Mouse (Mus musculus) CH12.LX (cell line): ENCODE data around the gene Ndufs4. TPM values are rescaled to one million over a fixed set of nuclear protein-coding genes. Genes with fewer than 3 reads are reported as not detected.

Experiments used
- DNase-seq: peaks from one replicate; pipeline ENCODE4 v3.0.0-alpha.2; 2013; ENCODE audit errors: extremely low read depth
- H3K27ac ChIP-seq: 2 replicates; pipeline ENCODE4 v1.5.1; 2012; ENCODE audit warnings: low read depth, mild to moderate bottlenecking, control low read depth, moderate library complexity; ENCODE audit not compliant: insufficient read depth
- H3K27me3 ChIP-seq: replicated peaks from 2 replicates; pipeline ENCODE3; 2012; ENCODE audit warnings: inconsistent platforms
- H3K36me3 ChIP-seq, 2 experiments: replicated peaks in 1 of 2; 2 replicates each; pipeline versions ENCODE3 to v1.6.1; 2012; ENCODE audit warnings: inconsistent platforms in 1 of 2, low read length in 1 of 2, mild to moderate bottlenecking in 1 of 2, mixed read lengths in 1 of 2, moderate library complexity in 1 of 2; ENCODE audit not compliant: control insufficient read depth in 1 of 2, insufficient read depth in 1 of 2
- H3K4me1 ChIP-seq, 2 experiments: 2 replicates each; pipeline ENCODE4 v1.6.1; 2012; ENCODE audit warnings: inconsistent platforms in 1 of 2, moderate library complexity in 1 of 2; ENCODE audit not compliant: insufficient read depth in 2 of 2, control insufficient read depth in 1 of 2
- H3K4me2 ChIP-seq: 2 replicates; pipeline ENCODE4 v1.6.1; 2012; ENCODE audit warnings: low read depth, mild to moderate bottlenecking, control low read depth; ENCODE audit not compliant: poor library complexity, insufficient read depth, severe bottlenecking
- H3K4me3 ChIP-seq, 3 experiments: fragments of 150-350 bp in 1 of 3; sonication (generic) in 1 of 3; replicated peaks in 1 of 3; 2 replicates each; pipeline versions ENCODE3 to v1.5.1; 2011 to 2012; ENCODE audit warnings: low read depth in 2 of 3, low read length in 2 of 3, mild to moderate bottlenecking in 2 of 3, moderate library complexity in 2 of 3, control low read depth in 1 of 3, improper control_type of control experiment in 1 of 3, inconsistent platforms in 1 of 3, mixed read lengths in 1 of 3; ENCODE audit not compliant: poor library complexity in 1 of 3
- H3K79me2 ChIP-seq: replicated peaks from 2 replicates; pipeline ENCODE4 v1.6.1; 2012; ENCODE audit warnings: mild to moderate bottlenecking, moderate library complexity; ENCODE audit not compliant: control insufficient read depth, poor library complexity, insufficient read depth, severe bottlenecking; ENCODE audit errors: extremely low read depth
- H3K9ac ChIP-seq: 2 replicates; pipeline ENCODE4 v1.6.1; 2012; ENCODE audit warnings: low read depth, mild to moderate bottlenecking, control low read depth, moderate library complexity; ENCODE audit not compliant: insufficient read depth
- H3K9me3 ChIP-seq: replicated peaks from 2 replicates; pipeline ENCODE3; 2012; ENCODE audit warnings: low read length, inconsistent platforms, mixed read lengths
- E2F4 ChIP-seq: IDR thresholded peaks from 2 replicates; pipeline ENCODE4 v1.6.1; 2011; ENCODE audit warnings: low read depth, low read length, improper control_type of control experiment; ENCODE audit not compliant: insufficient replicate concordance
- EP300 ChIP-seq: IDR thresholded peaks from 2 replicates; pipeline ENCODE4 v1.6.1; 2011; ENCODE audit warnings: low read length, improper control_type of control experiment
- ETS1 ChIP-seq: conservative IDR thresholded peaks from 2 replicates; pipeline ENCODE4 v1.6.1; 2012; ENCODE audit warnings: low read depth, mild to moderate bottlenecking, inconsistent platforms, low read length, improper control_type of control experiment, moderate library complexity
- HCFC1 ChIP-seq: IDR thresholded peaks from 2 replicates; pipeline ENCODE4 v1.6.1; 2012; ENCODE audit warnings: low read depth, mild to moderate bottlenecking, inconsistent platforms, low read length, improper control_type of control experiment
- JUN ChIP-seq: IDR thresholded peaks from 2 replicates; pipeline ENCODE4 v1.6.1; 2011; ENCODE audit warnings: low read depth, mild to moderate bottlenecking, low read length, improper control_type of control experiment, moderate library complexity; ENCODE audit not compliant: insufficient read depth
- JUND ChIP-seq: conservative IDR thresholded peaks from 2 replicates; pipeline ENCODE4 v1.6.1; 2011; ENCODE audit warnings: low read depth, low read length, improper control_type of control experiment
- KAT2A ChIP-seq: IDR thresholded peaks from 2 replicates; pipeline ENCODE4 v1.6.1; 2012; ENCODE audit warnings: low read length, improper control_type of control experiment, inconsistent platforms; ENCODE audit not compliant: insufficient replicate concordance
- MAX ChIP-seq: IDR thresholded peaks from 2 replicates; pipeline ENCODE4 v1.6.1; 2011; ENCODE audit warnings: low read length, improper control_type of control experiment
- MAZ ChIP-seq: IDR thresholded peaks from 2 replicates; pipeline ENCODE4 v1.6.1; 2012; ENCODE audit warnings: low read depth, mild to moderate bottlenecking, inconsistent platforms, low read length, improper control_type of control experiment, moderate library complexity
- MXI1 ChIP-seq: IDR thresholded peaks from 2 replicates; pipeline ENCODE4 v1.6.1; 2011; ENCODE audit warnings: mild to moderate bottlenecking, low read depth, low read length, improper control_type of control experiment
- PAX5 ChIP-seq: IDR thresholded peaks from 2 replicates; pipeline ENCODE4 v1.6.1; 2012; ENCODE audit warnings: low read length, inconsistent platforms, mixed read lengths
- SMC3 ChIP-seq: IDR thresholded peaks from 2 replicates; pipeline ENCODE4 v1.6.1; 2011; ENCODE audit warnings: low read depth, low read length, improper control_type of control experiment
- TCF12 ChIP-seq: IDR thresholded peaks from 2 replicates; pipeline ENCODE4 v1.6.1; 2014; ENCODE audit warnings: low read depth, mild to moderate bottlenecking, inconsistent platforms, low read length, improper control_type of control experiment
- UBTF ChIP-seq: IDR thresholded peaks from 2 replicates; pipeline ENCODE4 v1.6.1; 2012; ENCODE audit warnings: low read depth, mild to moderate bottlenecking, inconsistent platforms, low read length, improper control_type of control experiment, moderate library complexity
- USF1 ChIP-seq: IDR thresholded peaks from 2 replicates; pipeline ENCODE4 v1.6.1; 2014; ENCODE audit warnings: low read depth, mild to moderate bottlenecking, inconsistent platforms, low read length, improper control_type of control experiment
- ZC3H11A ChIP-seq: IDR thresholded peaks from 2 replicates; pipeline ENCODE4 v1.6.1; 2012; ENCODE audit warnings: low read depth, mild to moderate bottlenecking, inconsistent platforms, low read length, improper control_type of control experiment
- ZMIZ1 ChIP-seq: IDR thresholded peaks from 2 replicates; pipeline ENCODE4 v1.6.1; 2012; ENCODE audit warnings: low read depth, mild to moderate bottlenecking, inconsistent platforms, low read length, improper control_type of control experiment
- ZNF384 ChIP-seq: IDR thresholded peaks from 2 replicates; pipeline ENCODE4 v1.6.1; 2012; ENCODE audit warnings: low read depth, low read length, improper control_type of control experiment, inconsistent platforms
- dilution Hi-C: fragments of 300-500 bp; cut with MboI; formaldehyde crosslinking; loops from 2 replicates; pipeline ENCODE4 v1.14.3; 2020; ENCODE audit warnings: low sequenced_read_pairs; ENCODE audit not compliant: extremely low pct_unique_long_range_greater_than_20kb, extremely low pct_ligation_motif_present
- in situ Hi-C: fragments of 300-500 bp; cut with MboI; formaldehyde crosslinking; loops from 3 replicates; pipeline ENCODE4 v1.14.3; 2019; ENCODE audit warnings: low sequenced_read_pairs, low pct_ligation_motif_present, low pct_unique_long_range_greater_than_20kb, mixed read lengths
- polyA plus RNA-seq: library from polyadenylated mRNA; unstranded; fragments of >175 nt; gene quantifications from 2 replicates; pipeline ENCODE4 v1.2.1, GENCODE M21; 2012; ENCODE audit warnings: low read depth; ENCODE audit not compliant: insufficient read length
- total RNA-seq, 2 experiments: library from RNA; depleted of rRNA; stranded (reverse); fragments of 300-350 nt in 1 of 2; fragments of >200 nt in 1 of 2; gene quantifications; 2 replicates each; pipeline ENCODE4 v1.2.3; 2012 to 2014

The Ndufs4 gene
- 218 and 247 TPM in 2 replicates for total RNA-seq (2012; rRNA removed)
- total RNA-seq (2014; rRNA removed), result 108 and 125 TPM in 2 replicates
- polyA plus RNA-seq, result 113 and 120 TPM in 2 replicates

DNA sequence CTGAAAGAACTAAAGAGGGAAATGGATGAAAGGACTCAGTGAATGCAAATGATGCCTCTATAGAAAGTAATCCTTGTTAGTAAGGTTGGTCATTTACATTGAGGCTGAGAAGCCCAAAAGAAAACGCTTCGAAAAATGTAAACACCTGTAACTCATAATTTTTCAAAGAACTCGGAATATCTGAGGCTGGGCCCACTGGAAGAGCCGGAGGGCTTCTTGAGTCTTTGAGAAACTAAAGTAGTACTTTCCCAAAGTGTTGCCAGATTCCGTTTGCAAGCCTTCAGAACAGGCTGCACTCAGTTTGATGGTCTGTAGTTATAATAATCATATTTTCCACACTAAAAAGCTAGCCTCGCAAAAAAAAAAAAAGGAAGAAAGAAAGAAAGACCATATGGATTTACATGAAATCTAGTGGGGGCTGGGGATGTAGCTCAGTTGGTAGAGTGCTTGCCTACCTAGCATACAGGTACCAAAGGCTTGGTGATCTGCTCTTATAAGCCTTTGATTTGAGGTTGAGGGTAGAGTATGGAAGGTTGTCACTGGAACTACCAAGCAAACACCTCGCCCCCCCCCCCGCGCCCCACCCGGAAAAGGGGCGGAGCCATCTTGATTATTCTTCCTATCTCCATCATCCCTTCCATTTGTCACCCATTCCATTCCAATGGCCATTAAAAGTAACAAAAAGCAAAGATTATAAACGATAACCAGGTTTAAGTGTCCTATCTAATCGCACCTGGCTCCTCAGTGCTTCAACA, at the start of gene Ndufs4:
TSS of gene Ndufs4 (minus strand) at position 48 of the 755 bp plus-strand sequence.
- in situ Hi-C loops, result no loop called here
- H3K27ac ChIP-seq, result peak within 1 kb of the TSS; percentile 28; the same call in 1 of the 2 replicates

DNA sequence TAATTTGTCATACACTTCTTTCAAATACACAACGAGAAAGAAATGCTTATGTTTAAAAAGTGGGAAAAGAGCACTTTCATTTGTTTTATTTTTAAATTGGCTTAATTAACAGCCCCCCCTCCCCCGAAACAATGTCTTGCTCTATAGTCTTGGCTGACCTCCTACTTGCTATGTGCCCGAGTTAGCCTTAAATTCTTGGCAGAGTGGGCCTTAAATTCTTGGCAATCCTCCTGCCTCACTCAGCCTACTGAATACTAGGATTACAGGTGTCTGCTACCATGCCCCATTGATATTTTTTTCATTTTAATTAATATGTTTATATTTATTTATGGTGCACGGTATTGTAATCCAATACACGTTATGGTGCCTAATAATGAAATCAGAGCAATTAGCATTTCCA, 44.4 kb upstream of the Ndufs4 start:
- dilution Hi-C loops (no loop called here), in situ Hi-C loops (no loop called here)
- H3K4me3 ChIP-seq, result no peak overlapping the region
- no peaks in the 10 kb centered on the region for H3K27me3 ChIP-seq
- no peak for DNase-seq
- no peak overlapping the region for H3K9ac ChIP-seq
- H3K79me2 ChIP-seq, result no peaks in the 10 kb centered on the region
- no peaks in the 10 kb centered on the region for H3K4me1 ChIP-seq
- no peak overlapping the region for H3K4me2 ChIP-seq
- H3K36me3 ChIP-seq, result no peaks in the 10 kb centered on the region
- H3K27ac ChIP-seq, result no peak overlapping the region
- TF ChIP-seq EP300, result no peak
- no peak for TF ChIP-seq JUN
- no peak for TF ChIP-seq ZMIZ1
- no peak for TF ChIP-seq E2F4
- no peak for TF ChIP-seq ZNF384
- TF ChIP-seq UBTF, result no peak
- no peak for TF ChIP-seq TCF12
- no peak for TF ChIP-seq MAX
- TF ChIP-seq HCFC1, result no peak
- no peak for TF ChIP-seq SMC3
- no peak for TF ChIP-seq USF1
- no peak for TF ChIP-seq PAX5
- no peak for TF ChIP-seq KAT2A
- no peak for TF ChIP-seq ZC3H11A
- no peak for TF ChIP-seq JUND
- no peak for TF ChIP-seq ETS1
- TF ChIP-seq, all 38 proteins: peak for 0
- H3K9me3 ChIP-seq, result no peaks in the 10 kb centered on the region

More for the DNA sequence above, at the start of gene Ndufs4:
- DNase-seq, result peak; percentile 14
- Histone ChIP-seq H3K79me2 (peaks cover 22% of the 10 kb centered on the region), H3K36me3 (peaks cover 0 to 3% of the 10 kb centered on the region in 2 experiments), H3K9ac (peak within 1 kb of the TSS; percentile 91), H3K4me3 (peak within 1 kb of the TSS; percentile 95 to 99 (median 97)), H3K4me1 (peaks cover 0 to 5% of the 10 kb centered on the region in 2 experiments; a peak in 2 of 4 replicates), H3K4me2 (peak within 1 kb of the TSS; percentile 98), H3K27me3 (peaks cover 3% of the 10 kb centered on the region), H3K9me3 (no peaks in the 10 kb centered on the region)
- dilution Hi-C loops, result no loop called here
- TF ChIP-seq MAZ (peak; percentile 13; the same call in 1 of the 2 replicates), MXI1 (0 out of 2 replicates have a peak, but pooled peaks have one; percentile 27), PAX5 (no peak)
